Mouse (Mus musculus) macrophage (primary cell): Measurements from ENCODE around the gene Srgap1. TPM values are rescaled to one million over a fixed set of nuclear protein-coding genes. Genes with fewer than 3 reads are reported as not detected.
"Not testable (repeated sequence)": the region's sequence is repeated elsewhere in the genome, so short reads cannot be mapped to it uniquely, and the experiment has no call there.

ENCODE experiments used
- H3K27ac ChIP-seq: fragments of 350-480 bp; formaldehyde crosslinking; 2 replicates; pipeline ENCODE4 v1.9.0; 2021
- H3K36me3 ChIP-seq: fragments of 350-480 bp; formaldehyde crosslinking; 2 replicates; pipeline ENCODE4 v1.9.0; 2021; ENCODE audit errors: inconsistent target
- H3K4me3 ChIP-seq: fragments of 350-480 bp; formaldehyde crosslinking; 2 replicates; pipeline ENCODE4 v1.9.0; 2021; ENCODE audit errors: inconsistent target
- H3K79me2 ChIP-seq: fragments of 350-480 bp; formaldehyde crosslinking; 2 replicates; pipeline ENCODE4 v1.9.0; 2021; ENCODE audit errors: inconsistent target
- WGBS: methylation state at CpG from one replicate; pipeline ENCODE4 v1.1.7; 2026; ENCODE audit warnings: inconsistent platforms; ENCODE audit not compliant: missing documents; 5-methylcytosine and 5-hydroxymethylcytosine counted together
- polyA plus RNA-seq: library from polyadenylated mRNA; stranded (reverse); fragments of 250-400 nt; gene quantifications from 3 replicates; pipeline ENCODE4 v1.2.4, GENCODE M21; 2018; ENCODE audit warnings: inconsistent platforms

Srgap1 gene
- polyA plus RNA-seq, 1 experiment from 2014 or later = 0.03 TPM

DNA sequence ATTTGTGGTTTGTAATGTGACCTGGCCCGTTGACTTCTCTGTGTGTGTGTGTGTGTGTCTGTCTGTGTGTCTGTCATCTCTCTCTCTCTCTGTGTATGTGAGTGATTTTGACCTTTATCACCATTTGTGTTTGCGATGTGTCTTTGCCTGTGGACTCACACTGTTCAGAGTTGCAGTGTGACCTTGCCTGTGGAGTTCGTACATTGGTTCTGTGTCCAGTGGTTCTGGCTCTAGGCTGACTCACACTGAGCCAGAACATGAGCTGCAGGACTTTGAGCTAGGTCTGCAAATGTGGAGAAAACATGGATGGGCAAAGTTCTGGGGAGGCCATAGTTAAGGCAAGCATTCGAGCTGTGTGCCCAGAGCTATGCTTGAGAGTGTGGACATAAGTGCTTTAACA is 273.3 kb downstream of the Srgap1 start:
- Histone ChIP-seq H3K36me3 (no peaks in the 10 kb centered on the region), H3K79me2 (no peaks in the 10 kb centered on the region), H3K27ac (no peak overlapping the region), H3K4me3 (no peak overlapping the region)
- 85% methylated on average over 4 of the region's 4 CpGs for WGBS

DNA sequence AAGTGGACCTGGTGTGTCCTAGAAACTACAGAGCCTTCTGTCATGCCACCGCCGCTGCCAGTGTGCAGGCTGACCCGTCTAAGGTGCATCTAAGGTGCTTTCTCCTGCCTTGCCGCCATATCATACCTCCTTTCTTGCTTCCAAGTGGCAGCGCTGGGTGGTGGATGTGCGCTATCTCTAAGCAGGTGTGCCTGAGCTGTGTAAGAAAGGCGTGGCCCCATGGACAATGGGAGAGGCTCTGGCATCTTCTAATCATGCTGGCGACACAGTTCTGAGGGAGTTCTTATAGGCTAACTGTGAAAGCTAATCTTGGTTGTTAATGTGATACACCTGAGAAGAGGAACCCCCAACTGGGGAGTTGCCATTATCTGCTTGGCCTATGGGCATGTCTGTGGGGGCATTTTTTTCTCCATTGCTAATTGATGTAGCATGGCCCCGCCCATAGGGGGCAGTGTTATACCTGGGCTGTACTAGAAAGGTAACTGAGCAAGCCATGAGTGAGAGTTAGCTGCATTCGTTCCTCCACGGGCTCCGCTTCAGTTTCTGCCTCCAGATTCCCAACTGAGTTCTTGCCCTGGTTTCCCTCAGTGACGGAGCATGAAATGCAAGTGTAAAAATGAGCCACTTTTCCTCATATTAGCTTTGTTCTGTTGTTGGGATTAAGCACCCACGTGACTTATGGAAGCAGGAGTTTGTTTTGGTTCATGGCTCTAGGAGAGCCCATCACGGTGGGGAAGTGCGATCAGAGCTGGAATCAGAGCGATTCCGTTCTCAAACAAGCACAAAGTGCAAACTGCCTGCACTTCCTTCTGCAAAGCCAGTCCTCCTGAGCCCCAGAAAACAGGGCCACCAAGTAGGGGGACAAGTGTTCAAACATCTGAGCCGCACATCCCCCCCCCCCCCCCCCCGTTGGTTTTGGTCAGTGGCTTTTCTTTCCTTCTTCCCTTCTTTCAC is 276.2 kb downstream of the Srgap1 start:
- Histone ChIP-seq H3K79me2 (no peaks in the 10 kb centered on the region), H3K27ac (no peak overlapping the region), H3K4me3 (no peak overlapping the region; the same call in 1 of the 2 replicates), H3K36me3 (no peaks in the 10 kb centered on the region)
- 38% methylated on average over 19 of the region's 20 CpGs for WGBS

DNA sequence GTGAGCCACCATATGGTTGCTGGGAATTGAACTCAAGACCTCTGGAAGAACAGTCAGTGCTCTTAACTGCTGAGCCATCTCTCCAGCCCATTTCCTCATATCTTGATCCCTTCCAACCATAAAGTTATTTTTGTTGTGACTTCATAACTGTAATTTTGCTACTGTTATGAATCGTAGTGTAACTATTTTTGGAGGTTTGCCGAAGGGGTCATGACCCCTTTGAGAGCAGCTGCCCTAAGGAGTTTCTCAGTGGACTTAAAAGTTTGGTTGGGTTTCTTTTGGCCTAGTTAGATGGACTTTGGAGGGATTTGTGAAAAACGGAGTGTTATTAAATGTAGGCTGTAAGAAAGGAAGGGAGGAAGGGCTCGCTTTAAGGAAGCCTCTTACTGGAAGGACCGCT is 277.4 kb downstream of the Srgap1 start:
- Histone ChIP-seq H3K4me3 (no peak overlapping the region), H3K27ac (no peak overlapping the region), H3K79me2 (no peaks in the 10 kb centered on the region), H3K36me3 (no peaks in the 10 kb centered on the region)
- 76% methylated on average over 5 of the region's 5 CpGs for WGBS

DNA sequence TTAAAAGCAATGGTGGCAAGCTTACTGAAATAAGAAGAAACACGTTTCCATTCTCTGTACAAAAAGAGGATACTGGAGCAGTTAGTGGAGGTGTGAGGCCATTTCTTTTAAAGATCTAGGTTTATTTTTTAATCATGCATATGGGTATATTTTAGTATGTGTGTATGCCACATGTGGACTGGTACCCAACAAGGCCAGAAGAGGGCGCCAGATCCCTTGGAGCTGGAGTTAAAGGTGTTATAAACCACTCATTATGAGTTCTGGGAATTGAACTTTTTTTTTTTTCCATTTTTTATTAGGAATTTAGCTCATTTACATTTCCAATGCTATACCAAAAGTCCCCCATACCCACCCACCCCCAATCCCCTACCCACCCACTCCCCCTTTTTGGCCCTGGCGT is 279.8 kb downstream of the Srgap1 start:
- not testable (repeated sequence) for H3K4me3 ChIP-seq, H3K79me2 ChIP-seq, H3K27ac ChIP-seq, H3K36me3 ChIP-seq
- 94% methylated on average over 3 of the region's 3 CpGs for WGBS

DNA sequence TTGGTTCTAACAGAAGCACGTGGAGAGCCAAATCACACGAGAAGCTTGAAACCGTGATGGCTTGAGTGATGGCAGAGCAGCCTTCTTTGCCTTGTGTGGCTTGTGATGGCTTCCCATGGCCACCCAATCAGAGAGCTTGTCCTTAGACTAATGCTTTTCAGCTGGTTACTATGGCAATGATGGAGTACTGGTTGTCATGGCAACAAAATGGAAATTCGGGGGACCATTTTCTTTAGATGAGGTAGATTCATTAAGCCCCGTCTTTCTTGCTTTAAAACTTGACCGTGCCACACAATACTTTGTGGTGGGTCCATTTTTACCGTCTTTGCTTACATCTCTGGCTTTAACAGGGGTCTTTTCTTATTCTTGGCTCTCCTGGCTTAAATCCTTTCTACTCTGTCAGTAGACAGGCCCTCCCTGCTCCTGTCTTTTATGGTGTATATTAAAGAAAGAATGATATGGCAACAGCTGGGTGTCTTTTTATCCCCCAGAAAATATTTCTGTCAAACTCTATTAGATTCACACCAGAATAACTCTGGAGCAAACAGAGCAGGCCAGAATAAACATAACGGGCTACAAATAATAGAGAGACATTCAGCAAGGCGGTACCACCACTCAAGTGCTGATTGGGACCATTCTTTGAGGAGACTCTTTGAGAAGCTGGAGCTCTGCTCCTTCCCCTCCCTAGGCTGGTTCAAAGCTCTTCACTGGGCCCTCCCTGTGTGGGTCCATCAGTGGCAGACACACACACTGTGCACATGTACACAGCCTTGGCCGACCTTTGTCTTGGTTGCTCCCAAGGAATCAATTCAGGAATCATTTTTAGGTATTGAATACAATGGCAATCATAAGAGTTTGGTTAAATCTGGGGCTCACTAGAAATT is 281.7 kb downstream of the Srgap1 start:
- Histone ChIP-seq H3K4me3 (no peak overlapping the region), H3K27ac (no peak overlapping the region), H3K36me3 (no peaks in the 10 kb centered on the region), H3K79me2 (no peaks in the 10 kb centered on the region)
- WGBS = 91% methylated on average over 10 of the region's 10 CpGs

DNA sequence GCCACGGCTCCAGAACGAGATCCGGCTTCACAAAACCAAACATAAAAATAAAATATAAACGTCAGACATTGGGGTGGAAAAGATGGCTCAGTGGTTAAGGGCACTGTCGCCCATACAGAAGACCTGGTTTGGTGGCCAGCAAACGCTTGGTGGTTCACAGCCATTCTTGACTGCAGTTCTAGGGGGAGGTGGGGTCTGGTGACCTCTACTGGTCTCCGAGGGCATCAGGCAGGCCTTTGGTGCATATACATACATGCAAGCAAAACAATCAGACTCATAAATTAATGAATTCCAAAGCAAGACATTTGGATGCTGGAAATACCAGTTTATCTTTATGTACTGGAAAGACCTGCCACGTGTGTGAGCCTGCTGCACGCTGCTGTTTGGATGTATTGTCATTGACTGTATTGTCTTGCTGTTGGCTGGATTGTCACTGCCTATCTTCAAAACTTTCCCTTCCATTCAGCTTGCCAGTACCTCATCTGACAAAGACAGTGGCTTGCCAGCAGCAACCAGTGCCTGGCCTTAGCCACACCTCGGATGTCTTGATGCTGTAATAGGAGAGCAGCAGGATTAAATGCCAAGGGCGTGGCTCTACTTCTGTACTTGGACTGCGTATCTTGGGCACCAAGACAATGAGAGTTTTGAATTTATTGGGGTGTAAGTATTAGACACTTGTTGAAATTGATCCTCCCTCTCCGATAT is 282.5 kb downstream of the Srgap1 start:
- 85% methylated on average over 13 of the region's 13 CpGs for WGBS
- Histone ChIP-seq H3K4me3 (no peak overlapping the region), H3K79me2 (no peaks in the 10 kb centered on the region)

DNA sequence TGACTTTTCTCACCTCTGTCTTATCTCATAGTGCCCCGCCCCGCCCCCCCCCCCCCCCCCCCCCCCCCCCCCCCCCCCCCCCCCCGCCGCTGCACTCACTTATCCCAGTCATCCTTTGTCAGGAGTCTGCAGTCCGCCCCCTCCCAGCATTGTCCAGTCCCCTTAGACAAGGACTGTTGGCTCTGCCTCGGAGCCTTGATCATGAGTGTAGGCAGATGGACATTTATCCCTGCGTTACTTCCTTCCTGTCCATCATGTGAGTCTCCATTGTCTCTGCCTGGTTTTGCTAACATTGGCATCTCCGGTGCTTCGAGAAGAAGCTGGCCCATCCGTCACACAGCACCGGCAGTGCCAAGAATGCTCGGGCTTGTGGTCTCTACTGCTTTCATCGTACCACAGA is 283.9 kb downstream of the Srgap1 start:
- H3K4me3 ChIP-seq = no peak overlapping the region
- 89% methylated on average over 8 of the region's 13 CpGs for WGBS
- no peaks in the 10 kb centered on the region for H3K36me3 ChIP-seq
- no peaks in the 10 kb centered on the region for H3K79me2 ChIP-seq
- H3K27ac ChIP-seq = no peak overlapping the region

More for the DNA sequence above, 282.5 kb downstream of the Srgap1 start:
- no peak overlapping the region for H3K27ac ChIP-seq
- H3K36me3 ChIP-seq = no peaks in the 10 kb centered on the region

DNA sequence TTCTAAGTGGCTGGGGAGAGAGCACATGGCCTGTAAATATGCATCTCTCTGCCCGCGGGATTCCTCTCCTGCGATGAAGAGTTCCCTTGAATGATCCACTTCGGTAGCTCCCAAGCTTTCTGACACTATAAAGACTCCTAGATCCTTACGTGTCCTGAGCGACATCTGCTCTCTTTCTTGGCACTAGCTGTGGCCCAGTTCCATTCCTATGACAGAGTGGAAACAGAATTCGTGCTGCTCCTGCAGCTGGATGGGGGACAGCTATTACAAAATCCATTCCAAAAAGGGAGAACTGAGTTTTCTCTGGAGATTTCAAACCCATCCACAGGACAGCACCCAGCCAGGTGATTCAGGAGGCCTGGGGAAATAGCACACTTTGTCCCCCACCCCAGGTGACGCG is 285.0 kb downstream of the Srgap1 start:
- 98% methylated on average over 9 of the region's 9 CpGs for WGBS
- Histone ChIP-seq H3K79me2 (no peaks in the 10 kb centered on the region), H3K36me3 (no peaks in the 10 kb centered on the region), H3K27ac (no peak overlapping the region), H3K4me3 (no peak overlapping the region)

DNA sequence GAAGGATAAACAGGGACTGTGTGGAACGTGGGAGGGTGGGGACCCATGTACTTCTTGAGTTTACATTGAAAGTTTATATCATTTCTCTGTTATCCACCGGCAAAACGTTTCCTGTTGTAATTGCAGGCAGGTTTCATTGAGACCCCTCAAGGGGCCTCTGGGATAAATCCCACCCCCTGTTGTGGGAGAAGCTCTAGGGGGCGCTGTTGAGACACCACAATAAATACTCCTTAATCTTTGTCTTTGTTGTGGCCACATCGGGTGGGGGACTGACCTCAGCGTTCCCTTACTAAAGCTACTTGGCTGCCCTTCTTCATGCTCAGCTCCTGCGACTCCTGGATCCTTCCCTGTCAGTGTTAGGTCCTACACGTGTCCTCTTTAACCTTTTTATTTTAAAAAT is 288.0 kb downstream of the Srgap1 start:
- Histone ChIP-seq H3K4me3 (no peak overlapping the region), H3K27ac (no peak overlapping the region), H3K79me2 (no peaks in the 10 kb centered on the region), H3K36me3 (no peaks in the 10 kb centered on the region)
- 73% methylated on average over 8 of the region's 8 CpGs for WGBS

DNA sequence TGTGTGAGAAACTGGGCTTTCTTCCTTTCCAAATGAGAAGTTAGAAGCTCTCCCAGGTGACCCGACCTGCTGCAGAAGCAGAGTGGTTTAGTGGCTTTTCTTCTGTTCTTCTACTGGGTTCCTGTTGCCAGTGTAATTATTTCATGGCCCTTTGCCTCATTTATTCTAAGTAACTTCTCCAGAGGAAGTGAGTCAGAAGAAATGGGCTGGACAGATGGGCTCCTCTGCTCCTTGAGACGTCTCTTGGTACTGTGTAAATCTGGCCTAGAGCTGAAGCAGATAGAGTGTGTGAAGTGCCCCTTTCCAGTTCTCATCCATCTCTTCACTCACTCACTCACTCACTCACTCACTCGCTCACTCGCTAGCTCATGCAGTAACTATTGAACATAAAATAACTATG is 290.4 kb downstream of the Srgap1 start:
- 52% methylated on average over 4 of the region's 4 CpGs for WGBS
- Histone ChIP-seq H3K79me2 (no peaks in the 10 kb centered on the region), H3K4me3 (no peak overlapping the region), H3K36me3 (no peaks in the 10 kb centered on the region), H3K27ac (no peak overlapping the region)

DNA sequence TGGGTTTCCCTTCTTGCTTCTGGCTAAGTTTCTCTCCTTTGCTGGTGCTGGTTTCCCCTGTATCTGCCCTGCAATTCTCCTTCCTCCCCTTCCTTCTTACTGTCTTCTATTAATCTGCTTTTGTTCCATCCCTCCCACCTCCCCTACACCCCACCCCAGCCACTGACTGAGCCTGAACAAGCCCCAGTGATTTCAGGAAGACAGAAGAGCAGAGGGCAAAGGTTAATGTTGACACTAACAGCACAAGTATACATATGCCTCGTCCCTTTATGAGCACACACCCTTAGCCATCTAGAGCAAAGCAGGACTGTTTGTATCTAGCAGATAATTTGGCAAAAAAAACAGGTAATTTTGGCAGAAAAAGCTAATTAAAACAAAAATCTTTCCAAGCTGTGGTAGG is 291.3 kb downstream of the Srgap1 start:
- WGBS = 77% methylated on average over 1 of the region's 1 CpGs
- no peak overlapping the region for H3K27ac ChIP-seq
- H3K4me3 ChIP-seq = no peak overlapping the region

DNA sequence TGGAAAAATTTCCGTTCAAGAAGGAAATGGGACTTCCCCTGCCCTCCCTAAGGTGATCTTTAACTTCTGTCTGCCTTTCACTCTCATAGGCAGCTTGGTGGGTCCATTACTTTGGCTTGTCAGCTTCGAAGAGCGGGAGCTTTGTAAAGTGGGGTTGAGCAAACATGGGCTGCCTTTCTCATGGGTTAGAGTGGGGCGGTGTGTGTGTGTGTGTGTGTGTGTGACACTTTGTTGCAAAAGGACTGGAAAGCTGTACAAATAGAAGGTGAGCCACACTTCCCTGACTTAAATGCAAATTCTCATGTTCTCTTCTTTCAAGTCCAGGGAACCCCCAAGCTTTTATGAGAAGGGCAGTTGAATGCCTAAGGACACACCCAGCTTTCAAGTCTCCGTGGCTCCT is 292.9 kb downstream of the Srgap1 start:
- Histone ChIP-seq H3K27ac (no peak overlapping the region), H3K36me3 (peaks cover 10% of the 10 kb centered on the region; the same call in 1 of the 2 replicates), H3K4me3 (no peak overlapping the region), H3K79me2 (no peaks in the 10 kb centered on the region)
- WGBS = 79% methylated on average over 5 of the region's 5 CpGs

More for the DNA sequence above, 291.3 kb downstream of the Srgap1 start:
- Histone ChIP-seq H3K79me2 (no peaks in the 10 kb centered on the region), H3K36me3 (peaks cover 3% of the 10 kb centered on the region; the same call in 1 of the 2 replicates)

DNA sequence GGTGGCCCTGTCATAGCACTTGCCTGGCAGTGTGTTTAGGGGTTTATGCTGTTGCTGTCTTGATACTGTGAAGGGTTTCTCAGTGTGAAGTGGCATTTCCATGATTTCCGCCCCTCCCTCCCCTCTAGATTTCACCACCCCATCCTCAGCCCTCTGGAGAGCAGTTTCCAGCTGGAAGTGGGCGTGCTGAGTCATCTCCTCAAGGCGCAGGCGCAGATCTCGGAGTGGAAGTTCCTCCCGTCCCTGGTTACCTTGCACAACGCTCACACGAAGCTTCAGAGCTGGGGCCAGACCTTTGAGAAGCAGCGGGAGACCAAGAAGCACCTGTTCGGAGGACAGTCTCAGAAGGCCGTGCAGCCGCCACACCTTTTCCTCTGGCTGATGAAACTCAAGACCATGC is 296.9 kb downstream of the Srgap1 start:
- Histone ChIP-seq H3K79me2 (no peaks in the 10 kb centered on the region), H3K4me3 (no peak overlapping the region), H3K36me3 (peaks cover 26% of the 10 kb centered on the region; the same call in 1 of the 2 replicates), H3K27ac (no peak overlapping the region)
- WGBS = 79% methylated on average over 12 of the region's 12 CpGs

DNA sequence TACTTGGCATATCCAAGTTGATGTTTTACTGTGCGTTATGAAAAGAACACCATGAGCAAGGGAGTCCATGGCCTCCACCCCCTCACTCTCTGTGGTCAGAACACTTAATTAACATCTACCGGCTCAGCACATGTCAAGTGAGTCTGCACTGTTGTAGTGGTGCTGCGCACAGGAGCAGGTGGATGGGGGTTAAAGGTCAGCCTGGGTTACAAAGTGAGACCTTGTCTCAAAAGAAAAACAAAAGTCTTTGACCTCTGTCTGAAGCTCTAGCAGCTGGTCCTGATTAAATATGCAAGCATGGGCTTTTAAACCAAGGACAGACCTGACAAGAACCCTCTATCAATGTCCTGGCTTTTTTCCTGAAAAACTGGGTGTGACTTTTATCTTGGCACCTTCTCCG is 304.8 kb downstream of the Srgap1 start:
- WGBS = 93% methylated on average over 4 of the region's 4 CpGs
- Histone ChIP-seq H3K4me3 (no peak overlapping the region), H3K27ac (no peak overlapping the region), H3K36me3 (peaks cover 15% of the 10 kb centered on the region; the same call in 1 of the 2 replicates), H3K79me2 (no peaks in the 10 kb centered on the region; the same call in 1 of the 2 replicates)
